Mouse (Mus musculus) kidney, postnatal 14 days (tissue): ENCODE results near the gene Ankrd39.
A peak's percentile ranks its signal among the peaks of the same experiment; 100 is the strongest.

Experiments used
- DNase-seq: peaks from one replicate; pipeline ENCODE4 v3.0.0; 2022; ENCODE audit warnings: mixed read lengths

Gene Ankrd39

DNA sequence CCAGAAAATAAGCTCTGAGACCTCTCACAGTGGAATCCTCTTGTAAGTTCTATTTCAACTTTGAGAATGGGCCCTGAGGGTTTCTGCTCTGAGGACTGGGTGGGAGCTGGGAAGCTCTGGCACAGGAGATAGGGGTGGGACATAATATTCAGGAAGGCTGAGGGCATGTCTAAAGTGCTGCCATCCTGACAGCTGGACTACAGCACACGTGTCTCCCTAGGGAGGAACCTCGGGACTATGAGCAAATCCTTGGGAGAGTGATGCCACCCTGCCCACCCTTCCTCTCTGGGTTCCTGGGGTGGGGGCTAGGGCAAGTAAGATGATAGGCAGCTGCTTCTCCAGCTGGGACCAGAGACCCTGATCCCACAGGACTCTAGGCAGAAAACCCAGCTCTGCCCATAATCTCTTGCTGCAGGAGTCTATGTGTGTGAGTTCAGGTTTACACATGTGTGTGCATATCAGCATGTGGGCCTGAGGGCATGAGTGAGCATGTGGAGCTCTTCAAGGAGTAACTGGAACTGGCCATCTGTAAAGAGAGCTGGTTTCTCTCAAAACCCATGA, 25.0 kb upstream of the Ankrd39 start:
- DNase-seq: no peak

DNA sequence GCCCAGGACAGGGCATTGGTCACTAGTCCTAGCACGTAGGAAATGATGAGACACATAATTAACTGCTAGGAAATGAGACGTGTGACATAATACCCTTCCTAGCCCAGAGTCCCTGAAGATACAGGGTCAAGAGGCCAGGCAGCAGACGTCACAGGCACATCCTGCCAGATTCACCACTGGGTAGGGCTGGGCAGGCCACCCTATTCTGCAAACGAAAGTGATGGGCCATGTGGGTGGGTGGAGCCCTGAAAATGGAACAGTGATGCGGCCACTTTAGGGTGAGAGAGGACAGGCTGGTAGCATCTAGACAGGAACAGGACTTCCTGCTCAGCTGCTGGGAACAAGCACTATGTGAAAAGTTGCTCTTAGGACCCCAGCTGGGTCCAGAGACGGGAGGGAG, 24.4 kb upstream of the Ankrd39 start:
- DNase-seq: peak; percentile 85

DNA sequence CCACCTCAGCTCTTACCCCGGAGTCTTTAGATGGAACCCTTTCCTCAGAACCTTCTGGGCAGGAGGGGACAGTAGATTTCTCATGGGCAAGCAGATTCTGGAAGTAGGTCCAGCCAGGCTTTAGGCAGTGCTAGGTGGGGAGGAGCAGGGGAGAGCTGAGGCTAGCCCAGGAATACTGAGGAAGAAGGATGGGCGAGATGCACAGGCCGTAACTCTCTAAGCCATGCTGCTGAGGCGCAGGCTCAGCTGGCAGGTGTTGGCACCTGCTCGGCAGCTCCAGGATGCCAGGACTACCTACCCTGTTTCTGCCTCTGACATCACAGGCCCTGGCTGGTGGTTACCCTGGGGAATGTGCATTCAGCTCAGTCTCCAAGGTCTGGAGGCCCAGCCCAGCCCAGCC, 23.1 kb upstream of the Ankrd39 start:
- no peak for DNase-seq

DNA sequence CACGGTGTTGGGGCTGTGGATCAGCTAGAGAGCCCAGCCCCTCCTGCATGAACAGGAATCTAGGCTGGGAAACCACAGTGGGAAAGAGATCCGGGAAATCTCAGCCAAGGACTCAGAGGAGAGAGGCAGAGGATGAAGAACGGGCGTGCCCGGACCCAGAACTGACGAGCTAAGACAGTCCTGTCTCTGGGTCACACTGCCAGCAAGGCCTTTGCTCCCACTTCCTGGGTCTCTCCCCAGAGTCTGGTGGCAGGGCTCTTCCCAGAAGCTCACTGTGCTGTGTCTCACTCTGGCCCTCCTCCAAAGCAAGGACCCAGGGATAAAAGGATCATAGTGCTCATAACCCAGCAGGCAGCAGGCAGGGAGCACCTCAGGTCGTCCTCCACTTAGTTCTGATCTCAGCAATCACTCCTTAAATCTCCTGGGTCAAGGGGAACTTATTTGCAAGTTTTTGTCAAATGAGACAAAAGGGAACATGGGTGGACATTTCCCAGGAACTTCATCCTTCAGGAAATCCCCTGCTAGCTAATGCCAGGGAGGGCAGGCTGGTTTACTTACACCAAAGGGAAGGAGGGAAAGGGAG, 22.5 kb upstream of the Ankrd39 start:
- DNase-seq: no peak

DNA sequence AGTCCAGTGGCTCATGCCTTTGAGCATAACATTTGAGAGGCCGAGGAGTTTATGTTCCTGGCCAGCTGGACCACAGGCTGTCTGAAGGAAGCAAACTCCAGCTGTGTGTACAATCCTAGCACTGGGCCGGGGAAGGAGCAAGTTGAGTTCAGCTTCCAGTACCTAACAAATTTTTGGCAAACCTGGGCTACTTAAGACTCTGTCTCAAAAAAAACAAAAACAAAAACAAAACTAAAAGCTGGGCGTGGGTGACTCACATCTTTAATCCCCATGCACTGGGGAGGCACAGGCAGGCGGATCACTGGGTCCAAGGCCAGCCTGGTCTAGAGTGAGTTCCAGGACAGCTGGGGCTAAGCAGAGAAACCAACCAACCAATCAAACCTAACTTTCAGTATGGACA, 21.5 kb upstream of the Ankrd39 start:
- no peak for DNase-seq

DNA sequence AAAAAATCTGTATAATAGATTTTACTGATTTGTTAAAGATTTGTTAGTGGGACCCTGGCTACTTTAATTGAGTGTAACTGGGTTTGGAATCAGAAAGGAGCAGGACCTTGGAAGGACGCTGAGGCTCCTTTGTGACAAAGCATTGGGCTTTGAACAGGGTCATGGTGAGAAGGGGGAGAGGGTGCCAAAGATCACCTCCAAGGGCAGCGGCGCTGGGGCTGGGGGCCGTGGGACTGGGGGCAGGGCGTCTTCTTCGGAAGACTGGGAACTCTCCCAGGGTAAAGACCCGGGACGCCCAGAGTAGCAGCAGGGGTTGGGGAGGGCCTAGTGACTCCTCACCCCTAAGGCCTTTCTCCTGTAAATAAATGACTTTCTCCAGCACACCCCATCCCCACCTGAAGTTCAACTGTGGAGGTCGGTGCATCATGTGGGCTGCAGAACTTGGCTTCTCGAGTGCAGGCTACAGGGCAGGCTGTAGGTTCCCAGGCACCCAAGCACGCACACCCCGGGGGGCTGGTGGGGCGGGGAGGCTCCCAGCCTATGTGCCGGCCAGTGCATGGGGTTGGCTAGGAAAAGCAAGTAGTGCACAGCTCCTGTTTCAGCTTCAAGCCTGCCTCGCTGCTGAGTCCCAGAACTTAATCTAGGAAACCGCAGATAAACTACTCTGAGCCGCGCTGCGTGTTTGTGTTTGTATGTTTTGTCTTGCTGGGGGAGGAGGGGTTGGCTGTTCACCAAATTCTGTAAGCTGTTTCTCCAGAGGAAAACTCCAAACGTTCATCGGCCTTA, 20.8 kb upstream of the Ankrd39 start:
- no peak for DNase-seq

DNA sequence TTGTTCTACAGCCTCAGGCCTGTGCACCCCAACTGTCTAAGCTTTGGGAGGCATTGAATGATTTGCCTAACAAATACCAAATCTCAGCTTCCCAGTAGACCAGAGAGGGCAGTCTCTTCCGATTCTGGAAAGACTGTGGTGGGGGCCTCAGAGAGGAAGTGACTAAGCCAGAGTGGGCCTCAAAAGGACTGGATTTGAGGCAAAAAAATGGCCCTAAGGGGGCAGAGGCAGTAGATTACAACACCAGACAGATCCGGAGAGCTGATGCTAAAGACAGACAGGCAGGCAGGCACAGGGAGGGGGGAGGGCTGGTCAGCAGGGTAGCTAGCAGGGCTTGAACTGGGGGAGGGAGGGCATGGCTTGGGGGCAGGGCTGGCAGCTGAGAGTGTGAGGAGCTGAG, 19.2 kb upstream of the Ankrd39 start:
- no peak for DNase-seq

DNA sequence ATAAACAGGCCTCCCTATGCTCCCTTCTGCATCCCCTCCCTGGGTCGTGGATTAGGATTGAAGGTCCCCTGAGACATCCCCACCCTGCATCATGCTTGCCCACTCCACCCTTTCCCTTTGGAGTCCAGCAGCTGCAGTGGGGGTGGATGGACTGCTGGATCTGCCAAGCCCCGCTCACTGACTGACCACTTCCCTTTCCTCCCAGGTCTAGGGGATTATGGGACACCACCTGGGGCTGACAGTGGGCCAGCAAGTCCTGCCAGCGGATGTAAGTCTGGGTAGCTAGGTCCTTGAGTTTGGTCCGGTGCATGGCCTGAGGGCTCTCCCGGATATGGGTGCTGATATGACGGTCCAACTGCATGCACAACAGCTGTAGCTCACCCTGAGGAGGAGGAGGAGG, 16.9 kb upstream of the Ankrd39 start:
- peak; percentile 54 for DNase-seq

DNA sequence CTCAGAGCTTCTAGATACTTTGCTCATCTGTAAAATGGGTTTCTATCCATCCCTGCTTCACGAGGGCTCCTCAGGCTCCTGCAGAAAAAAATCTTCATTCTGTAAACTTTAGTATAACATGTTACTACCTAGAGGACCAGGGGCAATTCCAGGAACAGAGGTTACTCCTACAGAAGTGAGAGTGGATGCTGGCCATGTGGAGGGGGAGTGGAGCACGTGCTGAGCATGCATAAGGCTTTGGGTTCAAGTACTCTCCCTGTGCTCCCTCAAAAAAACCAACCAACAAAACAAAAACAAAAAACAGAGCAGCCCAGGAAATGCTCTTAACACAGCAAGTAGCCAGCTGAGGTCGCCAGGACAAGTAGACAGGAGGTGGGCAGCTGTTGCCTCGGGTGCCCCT, 16.4 kb upstream of the Ankrd39 start:
- no peak for DNase-seq

DNA sequence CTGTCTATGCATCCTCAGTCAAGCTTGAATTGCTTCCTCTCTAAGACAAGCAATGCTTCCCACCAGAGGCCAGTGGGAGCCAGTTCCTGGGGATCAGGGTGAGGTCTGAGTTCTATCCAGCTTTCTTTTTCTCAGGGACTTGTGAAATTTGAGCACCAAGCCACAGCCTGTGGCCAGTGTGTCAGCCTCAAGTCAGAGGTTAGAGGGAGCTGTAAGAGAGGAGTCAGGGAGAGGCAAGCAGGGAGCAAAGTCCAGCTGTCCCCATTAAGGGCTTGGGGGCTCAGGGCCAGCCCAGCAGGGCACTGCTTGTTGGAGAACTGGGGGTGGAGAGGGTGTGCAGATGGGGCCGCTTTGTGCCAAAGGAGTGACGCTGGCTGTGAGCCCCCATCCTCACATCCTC, 16.0 kb upstream of the Ankrd39 start:
- no peak for DNase-seq

DNA sequence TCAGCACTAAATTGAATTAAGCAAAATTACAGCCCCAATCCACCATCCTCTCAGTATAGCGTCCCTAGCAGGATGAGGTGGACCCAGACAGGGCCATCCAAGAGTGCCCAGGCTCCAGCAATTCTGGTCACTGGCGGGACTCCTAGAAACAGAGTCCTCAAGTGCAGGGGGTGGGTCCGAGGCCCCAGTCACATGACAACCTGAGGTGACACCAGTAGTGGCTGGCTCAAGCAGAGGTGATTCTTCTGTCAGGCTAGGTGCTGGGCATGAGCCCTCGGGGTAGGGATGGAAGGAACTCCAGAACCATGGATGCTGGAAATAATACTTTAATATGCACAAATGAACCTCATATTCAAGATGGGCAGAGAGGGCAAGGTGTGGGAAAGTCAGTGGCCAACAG, 15.1 kb upstream of the Ankrd39 start:
- DNase-seq: no peak

DNA sequence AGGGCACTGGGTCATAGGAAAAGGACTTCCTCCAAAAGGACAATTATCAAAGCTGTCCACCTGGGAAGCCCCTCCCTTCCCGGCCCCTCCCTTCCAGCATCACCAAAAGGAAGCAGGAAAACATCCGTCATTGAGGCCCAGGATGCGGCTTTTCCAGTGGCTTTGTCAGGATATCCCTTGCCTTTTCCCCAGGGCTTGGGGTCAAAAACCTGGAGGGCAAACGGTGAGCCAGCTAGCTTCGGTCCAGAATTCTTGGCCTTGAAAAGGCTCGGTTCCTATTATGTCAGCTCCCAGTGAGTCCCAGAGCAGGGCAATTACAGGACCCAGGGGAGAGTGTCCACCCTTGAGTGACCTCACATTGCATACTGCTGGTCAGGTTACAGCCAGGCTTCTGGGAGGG, 13.7 kb upstream of the Ankrd39 start:
- DNase-seq: peak; percentile 79

DNA sequence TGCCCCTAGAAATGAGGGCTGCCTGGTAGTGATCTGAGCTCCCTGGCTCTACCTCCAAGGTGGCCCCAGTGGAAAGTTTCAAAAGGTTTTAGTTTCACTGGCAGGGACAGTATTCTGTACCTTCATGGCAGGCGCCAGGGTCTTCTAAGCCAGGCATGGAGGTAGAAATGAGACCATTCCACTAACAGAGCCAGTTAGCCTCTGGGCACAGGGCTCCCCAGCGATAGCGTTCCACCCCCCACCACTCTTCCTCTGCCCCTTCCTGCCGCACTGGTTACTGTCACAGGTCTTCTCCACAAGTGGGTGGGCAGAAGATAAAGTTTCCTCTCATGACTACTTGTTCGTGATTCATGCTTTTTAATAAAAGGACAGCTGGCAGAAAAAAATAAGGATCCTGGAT, 12.6 kb upstream of the Ankrd39 start:
- DNase-seq: no peak

DNA sequence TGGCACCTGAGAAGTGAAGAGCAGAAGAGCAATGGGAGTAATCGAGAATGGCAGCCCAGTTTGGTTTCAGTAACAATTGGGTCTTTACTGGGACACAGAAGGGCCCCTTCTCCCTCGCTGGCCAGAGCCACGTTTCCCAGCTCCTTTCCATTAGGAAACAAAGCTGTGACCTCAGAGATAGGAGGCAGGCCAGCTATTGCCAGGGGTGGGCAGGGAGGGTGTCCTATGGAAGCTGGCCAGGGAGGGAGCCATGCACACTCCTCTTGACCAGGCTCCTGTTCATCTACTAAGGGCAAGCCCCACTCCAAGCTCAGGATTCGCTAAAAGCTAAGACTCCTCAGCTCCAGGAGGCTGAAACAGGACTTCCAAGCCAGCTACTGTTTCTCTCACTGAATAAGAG, 12.0 kb upstream of the Ankrd39 start:
- no peak for DNase-seq

DNA sequence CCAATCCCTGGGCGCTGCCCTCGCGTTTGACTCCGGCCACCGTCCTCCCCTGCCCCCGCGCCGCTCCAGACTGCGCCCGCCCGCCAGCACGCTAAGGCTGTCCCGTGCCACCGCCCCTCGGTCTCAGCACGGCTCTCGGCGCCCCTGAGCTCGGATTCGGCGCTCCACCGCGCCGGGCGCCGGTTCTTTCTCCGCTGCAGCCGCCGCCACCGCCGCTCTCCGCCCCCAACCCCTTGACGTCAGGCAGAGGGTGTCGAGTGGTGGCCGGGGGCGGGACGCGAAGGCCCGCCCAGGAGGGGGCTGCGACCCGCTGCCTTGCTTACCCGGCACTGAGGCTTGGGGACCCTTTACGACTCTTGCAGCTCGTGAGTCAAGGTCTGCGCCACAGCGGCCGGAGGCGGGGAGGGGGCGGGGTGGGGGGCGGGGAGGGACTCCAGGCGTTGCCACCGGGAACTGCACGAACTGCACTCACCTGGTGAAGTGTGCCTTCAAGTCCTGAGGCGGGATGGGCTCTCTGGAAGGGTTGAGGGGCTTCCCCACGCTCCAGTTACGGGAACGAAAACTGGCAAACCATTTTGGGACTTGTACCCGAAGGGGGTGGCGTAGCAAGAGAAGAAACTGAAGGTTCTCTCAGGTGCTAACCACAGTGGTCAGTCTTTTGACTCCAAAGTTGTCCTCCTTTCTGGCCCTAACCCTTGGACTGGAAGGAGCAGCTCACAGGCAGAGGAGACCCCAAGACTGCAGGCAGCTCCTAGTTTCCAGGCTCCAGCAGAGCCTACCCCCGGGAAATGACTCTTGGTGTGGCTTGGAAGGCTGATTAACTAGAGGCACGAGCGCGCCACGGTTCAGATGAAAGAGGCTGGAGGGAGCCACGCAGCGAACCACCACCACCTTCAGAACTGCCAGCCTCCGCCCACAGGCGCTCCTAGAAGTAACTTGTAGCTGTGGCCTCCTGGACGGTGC, 11.1 kb upstream of the Ankrd39 start, which contains the start of gene Sema4c:
Sema4c (minus strand) TSS at position 319 of the 963 bp plus-strand sequence.
- peak; percentile 89 for DNase-seq

DNA sequence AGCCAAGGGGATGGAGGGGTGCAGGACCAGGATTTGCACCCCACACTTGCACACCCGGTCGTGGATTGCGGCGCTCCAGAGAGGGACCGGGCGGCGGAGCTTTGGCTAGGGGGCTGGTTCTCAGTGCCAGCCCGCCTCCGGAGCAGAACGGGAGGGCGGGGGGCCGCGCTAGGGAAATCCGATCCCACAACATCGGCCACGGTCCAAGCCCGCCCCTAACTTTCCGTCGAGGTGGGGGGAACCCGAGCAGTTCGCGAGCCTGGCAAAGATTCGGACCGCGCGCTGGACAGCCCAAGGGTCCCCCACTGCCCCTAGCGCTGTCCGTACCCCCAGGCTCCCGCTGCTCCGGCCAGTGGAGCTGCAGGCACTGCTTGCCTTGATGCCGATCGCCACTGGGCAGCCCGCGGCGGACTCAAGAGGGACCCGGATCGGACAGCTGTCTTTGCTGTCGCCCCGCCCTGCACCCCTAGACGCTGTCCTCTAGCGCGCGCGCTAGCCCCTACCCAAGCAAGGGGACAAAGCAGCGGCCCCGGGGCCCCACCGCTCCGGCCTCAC, 10.3 kb upstream of the Ankrd39 start:
- peak; percentile 92 for DNase-seq

DNA sequence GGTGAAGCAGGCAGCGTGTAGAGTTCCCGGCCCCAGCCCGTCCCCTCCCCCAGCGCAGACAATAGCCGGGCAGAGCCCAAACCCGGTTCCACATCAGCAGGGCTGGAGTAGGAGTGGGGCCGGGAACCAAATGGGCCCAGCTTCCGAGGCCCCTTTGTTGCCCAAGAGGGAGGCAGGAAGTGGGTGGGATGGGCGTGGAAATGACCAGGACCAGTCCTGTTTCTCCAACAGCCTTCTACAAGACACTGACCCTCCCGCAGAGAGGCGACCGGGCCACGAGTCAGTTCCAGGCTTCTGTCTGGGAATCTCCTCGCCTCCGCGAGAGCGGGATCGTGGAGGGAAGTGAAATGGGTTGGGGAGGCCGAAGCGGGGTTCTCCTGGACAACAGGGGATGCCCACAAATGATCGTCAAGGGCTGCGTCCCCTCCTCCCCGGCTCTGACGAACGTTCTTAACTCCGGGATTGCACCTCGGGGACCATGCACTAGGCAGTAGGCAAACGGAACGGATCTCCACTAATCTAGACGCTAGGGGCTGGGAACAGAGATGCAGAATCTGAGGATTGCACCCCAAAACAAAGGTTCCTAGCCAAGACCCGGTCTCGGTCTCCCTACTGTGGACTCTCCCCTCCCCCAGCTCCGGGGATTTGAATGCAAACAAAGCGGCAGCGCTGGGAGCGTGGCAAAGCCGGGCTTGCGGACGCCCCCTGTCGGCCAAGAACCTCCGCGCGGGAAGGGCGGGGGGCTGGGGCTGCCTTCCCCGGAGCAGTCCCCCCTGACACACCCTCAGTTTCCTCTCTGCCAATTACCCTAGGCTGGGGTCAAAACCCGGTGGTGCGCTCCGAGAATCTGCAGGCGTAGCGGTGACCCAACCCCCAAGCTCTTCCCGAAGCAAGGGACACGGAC, 9.6 kb upstream of the Ankrd39 start:
- peak; percentile 92 for DNase-seq

DNA sequence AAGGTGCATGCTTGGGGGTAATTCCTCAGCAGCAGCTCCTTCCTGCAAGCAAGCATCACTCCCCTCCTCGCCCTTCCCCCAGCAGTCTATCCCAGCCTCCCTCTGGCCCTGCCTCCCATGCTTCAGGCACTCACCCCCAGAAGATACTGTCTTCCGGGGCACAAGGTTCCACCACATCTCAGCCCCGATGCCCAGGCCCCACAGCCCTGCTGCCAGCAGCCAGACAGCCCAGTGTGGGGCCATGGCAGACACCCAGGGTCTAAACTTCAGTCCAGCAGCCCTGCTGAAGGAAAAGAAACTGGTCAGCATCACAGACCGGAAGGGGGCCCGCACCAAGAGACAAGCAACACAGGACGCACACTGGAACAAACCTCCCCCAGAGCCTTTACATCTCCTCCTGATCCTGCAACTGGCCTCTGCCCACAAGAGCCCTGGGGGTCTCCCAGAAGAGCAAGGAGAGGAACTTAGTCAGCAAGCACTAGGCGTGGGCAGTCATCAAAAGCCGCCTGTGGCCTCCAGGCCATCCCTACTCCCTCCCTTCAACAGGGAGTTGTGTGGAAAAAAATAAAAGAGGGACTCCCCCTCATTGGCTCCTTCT, 8.7 kb upstream of the Ankrd39 start:
- peak; percentile 57 for DNase-seq

DNA sequence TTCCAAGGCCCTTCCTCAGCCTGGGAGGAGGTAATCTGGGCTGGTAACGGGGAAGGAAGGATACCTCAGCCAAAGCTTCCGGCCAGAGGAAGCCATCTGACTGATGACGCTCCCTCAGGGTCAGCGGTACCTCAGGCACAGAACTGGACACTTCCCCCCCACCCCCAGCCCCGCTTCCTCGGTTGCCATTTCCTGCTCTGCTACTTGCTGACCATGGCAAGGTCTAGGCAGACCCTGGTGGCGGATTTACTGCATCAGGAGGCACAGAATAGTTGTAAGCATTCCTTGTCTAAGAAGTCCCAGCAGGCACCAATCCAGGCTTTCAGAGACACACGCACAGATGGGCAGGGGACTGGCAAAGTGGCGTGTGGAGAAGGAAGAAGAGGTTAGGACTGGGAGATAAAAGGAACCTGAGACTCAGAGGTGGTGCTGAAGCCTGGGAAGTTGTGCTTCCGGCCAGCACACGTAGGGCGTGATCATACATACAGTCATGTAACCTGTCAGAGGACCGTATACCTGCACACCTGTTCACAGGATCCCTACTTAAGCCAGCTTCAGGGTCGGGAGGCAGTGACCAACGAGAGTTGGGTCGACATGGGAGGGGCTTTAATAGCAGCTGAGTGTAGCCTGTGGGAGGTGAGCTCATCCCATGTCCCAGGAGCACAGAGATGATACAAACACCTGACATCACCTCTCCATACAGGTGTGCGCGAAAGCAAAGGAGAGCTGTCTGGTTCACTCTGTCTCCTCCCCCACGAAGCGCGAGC, 7.6 kb upstream of the Ankrd39 start:
- DNase-seq: peak; percentile 73

DNA sequence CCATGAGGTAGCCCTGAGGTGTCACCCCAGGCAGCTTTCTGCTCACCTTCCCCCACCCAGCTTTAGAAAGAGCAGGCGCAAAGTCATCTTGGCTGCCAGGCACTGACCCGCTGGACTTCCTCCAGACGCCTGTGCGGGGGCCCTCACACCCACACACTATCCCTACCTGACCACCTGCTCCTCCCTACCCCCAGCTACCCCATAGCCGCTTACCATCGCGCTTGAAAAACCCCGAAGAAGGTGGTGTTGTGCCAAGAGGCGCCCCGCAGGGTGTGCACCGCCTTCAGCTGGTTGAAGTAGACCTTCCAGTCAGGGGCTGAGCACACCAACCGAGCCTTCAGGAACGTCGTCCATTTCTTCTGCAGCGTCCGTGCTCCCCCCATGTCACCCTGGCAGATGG, 5.3 kb upstream of the Ankrd39 start:
- no peak for DNase-seq

DNA sequence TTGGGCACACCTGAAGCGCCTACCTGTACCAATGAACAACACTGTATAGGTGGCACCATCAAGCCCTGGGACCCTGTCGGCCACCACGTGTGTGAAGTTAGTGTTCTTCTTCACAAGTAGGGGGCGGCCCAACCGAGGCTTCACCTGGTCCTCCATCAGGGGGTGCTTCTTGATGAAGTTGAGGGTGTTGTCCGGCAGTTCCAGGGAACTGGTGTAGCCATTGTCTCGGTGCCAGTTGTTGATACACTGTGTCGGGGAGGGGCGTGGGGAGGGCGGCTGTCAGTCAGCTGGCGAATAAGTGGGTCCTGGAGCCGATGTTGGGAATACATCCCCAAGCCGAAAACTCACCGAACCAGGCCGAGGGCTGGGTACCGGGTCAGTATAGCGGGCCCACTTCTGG, 4.7 kb upstream of the Ankrd39 start:
- DNase-seq: no peak
